Mouse (Mus musculus): Measurements from ENCODE around the gene Fignl1. TPM values are rescaled to one million over a fixed set of nuclear protein-coding genes. Genes with fewer than 3 reads are reported as not detected.

The Fignl1 gene
- polyA plus RNA-seq, 1 experiment from 2014 or later: 40.4 TPM

- H3K4me2 ChIP-seq (ENCODE audit: low read depth, low read length): no peak overlapping the region
- H3K27ac ChIP-seq (ENCODE audit: low read length): peak overlapping the region; percentile 86
- WGBS: 5% methylated on average over 2 of the region's 2 CpGs
These were observed 11.5 kb upstream of the Fignl1 start for GRCm38 (mm10) chr11:11820251-11820650.

GRCm38 (mm10) chr11:11819206-11819605 lies 10.4 kb upstream of the Fignl1 start:
- 94% methylated on average over 5 of the region's 5 CpGs for WGBS
- no peak overlapping the region for H3K27ac ChIP-seq (ENCODE audit: low read length)
- no peak for ATAC-seq

More at GRCm38 (mm10) chr11:11820251-11820650, 11.5 kb upstream of the Fignl1 start:
- Histone ChIP-seq H3K4me3 (ENCODE audit: low read length) (no peak overlapping the region), H3K36me3 (ENCODE audit: control insufficient read depth, insufficient read depth, low read length) (no peaks in the 10 kb centered on the region), H3K9me3 (ENCODE audit: control insufficient read depth, low read length) (no peaks in the 10 kb centered on the region), H3K27me3 (replicated peaks; ENCODE audit: control insufficient read depth, insufficient read depth, low read length) (no peaks in the 10 kb centered on the region), H3K4me1 (ENCODE audit: control insufficient read depth, insufficient read depth, low read length) (peaks cover 30% of the 10 kb centered on the region), H3K9ac (ENCODE audit: low read depth, low read length) (no peak overlapping the region)
- peak; percentile 46 for ATAC-seq

GRCm38 (mm10) chr11:11818797-11819196 lies 10.0 kb upstream of the Fignl1 start:
- Histone ChIP-seq H3K27ac (ENCODE audit: low read length) (no peak overlapping the region), H3K36me3 (ENCODE audit: control insufficient read depth, insufficient read depth, low read length) (no peaks in the 10 kb centered on the region), H3K4me1 (ENCODE audit: control insufficient read depth, insufficient read depth, low read length) (peaks cover 22% of the 10 kb centered on the region), H3K9ac (ENCODE audit: low read depth, low read length) (no peak overlapping the region), H3K27me3 (replicated peaks; ENCODE audit: control insufficient read depth, insufficient read depth, low read length) (no peaks in the 10 kb centered on the region), H3K4me3 (ENCODE audit: low read length) (no peak overlapping the region), H3K9me3 (ENCODE audit: control insufficient read depth, low read length) (no peaks in the 10 kb centered on the region), H3K4me2 (ENCODE audit: low read depth, low read length) (no peak overlapping the region)
- ATAC-seq: no peak
- whole genome bisulfite sequencing: 84% methylated on average over 6 of the region's 6 CpGs

More at GRCm38 (mm10) chr11:11819206-11819605, 10.4 kb upstream of the Fignl1 start:
- no peak overlapping the region for H3K4me2 ChIP-seq (ENCODE audit: low read depth, low read length)
- no peaks in the 10 kb centered on the region for H3K27me3 ChIP-seq (replicated peaks; ENCODE audit: control insufficient read depth, insufficient read depth, low read length)
- no peak overlapping the region for H3K4me3 ChIP-seq (ENCODE audit: low read length)
- no peak overlapping the region for H3K9ac ChIP-seq (ENCODE audit: low read depth, low read length)
- no peaks in the 10 kb centered on the region for H3K36me3 ChIP-seq (ENCODE audit: control insufficient read depth, insufficient read depth, low read length)
- H3K4me1 ChIP-seq (ENCODE audit: control insufficient read depth, insufficient read depth, low read length): peaks cover 25% of the 10 kb centered on the region
- H3K9me3 ChIP-seq (ENCODE audit: control insufficient read depth, low read length): no peaks in the 10 kb centered on the region

- WGBS: 53% methylated on average over 3 of the region's 3 CpGs
- H3K27me3 ChIP-seq (replicated peaks; ENCODE audit: control insufficient read depth, insufficient read depth, low read length): no peaks in the 10 kb centered on the region
- no peak overlapping the region for H3K4me3 ChIP-seq (ENCODE audit: low read length)
- H3K9me3 ChIP-seq (ENCODE audit: control insufficient read depth, low read length): no peaks in the 10 kb centered on the region
- no peaks in the 10 kb centered on the region for H3K36me3 ChIP-seq (ENCODE audit: control insufficient read depth, insufficient read depth, low read length)
- H3K4me2 ChIP-seq (ENCODE audit: low read depth, low read length): no peak overlapping the region
- no peak overlapping the region for H3K27ac ChIP-seq (ENCODE audit: low read length)
- H3K9ac ChIP-seq (ENCODE audit: low read depth, low read length): no peak overlapping the region
- peak; percentile 62 for ATAC-seq
- peaks cover 4% of the 10 kb centered on the region for H3K4me1 ChIP-seq (ENCODE audit: control insufficient read depth, insufficient read depth, low read length)
These were observed 7.0 kb upstream of the Fignl1 start for GRCm38 (mm10) chr11:11815737-11816136.

- Histone ChIP-seq H3K36me3 (ENCODE audit: control insufficient read depth, insufficient read depth, low read length) (no peaks in the 10 kb centered on the region), H3K4me1 (ENCODE audit: control insufficient read depth, insufficient read depth, low read length) (peaks cover 11% of the 10 kb centered on the region), H3K4me3 (ENCODE audit: low read length) (no peak overlapping the region), H3K9me3 (ENCODE audit: control insufficient read depth, low read length) (no peaks in the 10 kb centered on the region), H3K4me2 (ENCODE audit: low read depth, low read length) (0 out of 2 replicates have a peak overlapping the region, but pooled peaks have one; percentile 32), H3K9ac (ENCODE audit: low read depth, low read length) (peak overlapping the region; percentile 41; the same call in 1 of the 2 replicates), H3K27ac (ENCODE audit: low read length) (no peak overlapping the region), H3K27me3 (replicated peaks; ENCODE audit: control insufficient read depth, insufficient read depth, low read length) (no peaks in the 10 kb centered on the region)
- 0 out of 2 replicates have a peak, but pooled peaks have one; percentile 10 for ATAC-seq
- WGBS: 22% methylated on average over 9 of the region's 9 CpGs
These were observed 3.2 kb upstream of the Fignl1 start for GRCm38 (mm10) chr11:11811906-11812480.

- peak overlapping the region; percentile 99 for H3K27ac ChIP-seq (ENCODE audit: low read length)
- H3K27me3 ChIP-seq (replicated peaks; ENCODE audit: control insufficient read depth, insufficient read depth, low read length): no peaks in the 10 kb centered on the region
- 12% methylated on average over 11 of the region's 11 CpGs for WGBS
- peak overlapping the region; percentile 85 for H3K9ac ChIP-seq (ENCODE audit: low read depth, low read length)
- peak overlapping the region; percentile 69 for H3K4me3 ChIP-seq (ENCODE audit: low read length)
- no peaks in the 10 kb centered on the region for H3K36me3 ChIP-seq (ENCODE audit: control insufficient read depth, insufficient read depth, low read length)
- peaks cover 11% of the 10 kb centered on the region for H3K4me1 ChIP-seq (ENCODE audit: control insufficient read depth, insufficient read depth, low read length)
- ATAC-seq: peak; percentile 39
- no peaks in the 10 kb centered on the region for H3K9me3 ChIP-seq (ENCODE audit: control insufficient read depth, low read length)
- peak overlapping the region; percentile 92 for H3K4me2 ChIP-seq (ENCODE audit: low read depth, low read length)
These were observed 828 bp upstream of the Fignl1 start for GRCm38 (mm10) chr11:11809404-11810175.

- peak; percentile 81 for ATAC-seq
- Histone ChIP-seq H3K27me3 (replicated peaks; ENCODE audit: control insufficient read depth, insufficient read depth, low read length) (no peaks in the 10 kb centered on the region), H3K4me2 (ENCODE audit: low read depth, low read length) (peak overlapping the region; percentile 56), H3K9me3 (ENCODE audit: control insufficient read depth, low read length) (no peaks in the 10 kb centered on the region), H3K27ac (ENCODE audit: low read length) (peak overlapping the region; percentile 46), H3K36me3 (ENCODE audit: control insufficient read depth, insufficient read depth, low read length) (no peaks in the 10 kb centered on the region), H3K4me1 (ENCODE audit: control insufficient read depth, insufficient read depth, low read length) (peaks cover 11% of the 10 kb centered on the region), H3K4me3 (ENCODE audit: low read length) (peak overlapping the region; percentile 69), H3K9ac (ENCODE audit: low read depth, low read length) (peak overlapping the region; percentile 85)
- WGBS: 8% methylated on average over 25 of the region's 25 CpGs
These were observed 535 bp downstream of the Fignl1 start for GRCm38 (mm10) chr11:11808035-11808819.

- H3K9me3 ChIP-seq (ENCODE audit: control insufficient read depth, low read length): no peaks in the 10 kb centered on the region
- H3K4me2 ChIP-seq (ENCODE audit: low read depth, low read length): no peak overlapping the region
- 80% methylated on average over 4 of the region's 4 CpGs for WGBS
- H3K27ac ChIP-seq (ENCODE audit: low read length): no peak overlapping the region
- peaks cover 9% of the 10 kb centered on the region for H3K4me1 ChIP-seq (ENCODE audit: control insufficient read depth, insufficient read depth, low read length)
- no peak overlapping the region for H3K9ac ChIP-seq (ENCODE audit: low read depth, low read length)
- H3K4me3 ChIP-seq (ENCODE audit: low read length): no peak overlapping the region
- peaks cover 3% of the 10 kb centered on the region; the same call in 1 of the 2 replicates for H3K36me3 ChIP-seq (ENCODE audit: control insufficient read depth, insufficient read depth, low read length)
- no peak for ATAC-seq
- H3K27me3 ChIP-seq (replicated peaks; ENCODE audit: control insufficient read depth, insufficient read depth, low read length): no peaks in the 10 kb centered on the region
These were observed 2.8 kb downstream of the Fignl1 start for GRCm38 (mm10) chr11:11805951-11806350.

GRCm38 (mm10) chr11:11804421-11804820 lies 4.3 kb downstream of the Fignl1 start:
- H3K4me1 ChIP-seq (ENCODE audit: control insufficient read depth, insufficient read depth, low read length): peaks cover 4% of the 10 kb centered on the region
- ATAC-seq: no peak
- H3K4me3 ChIP-seq (ENCODE audit: low read length): no peak overlapping the region
- no peaks in the 10 kb centered on the region for H3K27me3 ChIP-seq (replicated peaks; ENCODE audit: control insufficient read depth, insufficient read depth, low read length)
- peaks cover 6% of the 10 kb centered on the region; the same call in 1 of the 2 replicates for H3K36me3 ChIP-seq (ENCODE audit: control insufficient read depth, insufficient read depth, low read length)
- 87% methylated on average over 5 of the region's 5 CpGs for WGBS
- no peak overlapping the region for H3K9ac ChIP-seq (ENCODE audit: low read depth, low read length)
- no peak overlapping the region for H3K4me2 ChIP-seq (ENCODE audit: low read depth, low read length)
- H3K9me3 ChIP-seq (ENCODE audit: control insufficient read depth, low read length): no peaks in the 10 kb centered on the region
- no peak overlapping the region for H3K27ac ChIP-seq (ENCODE audit: low read length)

Data from intestine, embryonic 16.5 days (tissue).